Mouse (Mus musculus) frontal cortex, postnatal 36 days (tissue): ENCODE results near the gene Hoxa5.

Experiments used
- DNase-seq, 2 experiments: peaks; one replicate each; pipeline ENCODE4 v3.0.0; 2022; ENCODE audit warnings: low spot score in 2 of 2

Gene Hoxa5

GRCm38 (mm10) chr6:52240389-52241000 lies 36.1 kb upstream of the Hoxa5 start, which contains the start of gene Hoxa10:
Hoxa10 (minus strand) TSS chr6:52240854.
- no peak for DNase-seq

- no peak for DNase-seq
These were observed 35.4 kb upstream of the Hoxa5 start for GRCm38 (mm10) chr6:52239625-52240388.

- DNase-seq = no peak
These were observed 34.6 kb upstream of the Hoxa5 start for GRCm38 (mm10) chr6:52238976-52239375.

- DNase-seq = no peak
These were observed 33.8 kb upstream of the Hoxa5 start for GRCm38 (mm10) chr6:52238155-52238545.

GRCm38 (mm10) chr6:52237346-52238154 lies 33.2 kb upstream of the Hoxa5 start:
- no peak for DNase-seq

- no peak for DNase-seq
These were observed 32.4 kb upstream of the Hoxa5 start for GRCm38 (mm10) chr6:52236806-52237205.

GRCm38 (mm10) chr6:52235866-52236265 lies 31.5 kb upstream of the Hoxa5 start:
- DNase-seq = no peak

- DNase-seq = no peak
These were observed 30.9 kb upstream of the Hoxa5 start for GRCm38 (mm10) chr6:52235267-52235666.

GRCm38 (mm10) chr6:52234428-52235140 lies 30.2 kb upstream of the Hoxa5 start:
- no peak for DNase-seq

- no peak for DNase-seq
These were observed 29.4 kb upstream of the Hoxa5 start for GRCm38 (mm10) chr6:52233546-52234427.

GRCm38 (mm10) chr6:52232984-52233545 lies 28.7 kb upstream of the Hoxa5 start:
- no peak for DNase-seq

GRCm38 (mm10) chr6:52232568-52232965 lies 28.2 kb upstream of the Hoxa5 start:
- DNase-seq = no peak

- DNase-seq = no peak
These were observed 27.6 kb upstream of the Hoxa5 start for GRCm38 (mm10) chr6:52231885-52232567.

GRCm38 (mm10) chr6:52230516-52231165 lies 26.3 kb upstream of the Hoxa5 start, which contains the start of gene Hoxa9:
Hoxa9 (minus strand) TSS chr6:52231089.
- no peak for DNase-seq

- no peak for DNase-seq
These were observed 25.4 kb upstream of the Hoxa5 start for GRCm38 (mm10) chr6:52229558-52230416.

- no peak for DNase-seq
These were observed 24.4 kb upstream of the Hoxa5 start for GRCm38 (mm10) chr6:52228475-52229465.
